Mouse (Mus musculus) midbrain, embryonic 13.5 days (tissue): ENCODE results near the gene Cela1. TPM values are rescaled to one million over a fixed set of nuclear protein-coding genes. Genes with fewer than 3 reads are reported as not detected.

Experiments
- ATAC-seq: fragments of 200-750 bp; cut with Nextera tagmentation; 2 replicates; pipeline ENCODE4 v1.8.0; 2017; ENCODE audit warnings: mild to moderate bottlenecking, moderate TSS enrichment, moderate library complexity
- H3K27ac ChIP-seq: fragments of 300-500 bp; sonication (generic); 2 replicates; pipeline ENCODE4 v1.5.1; 2015; ENCODE audit warnings: inconsistent platforms, mild to moderate bottlenecking, moderate library complexity
- H3K27me3 ChIP-seq: fragments of 300-500 bp; sonication (generic); 2 replicates; pipeline ENCODE4 v1.6.1; 2015; ENCODE audit warnings: mild to moderate bottlenecking, inconsistent platforms
- H3K36me3 ChIP-seq: fragments of 300-500 bp; sonication (generic); 2 replicates; pipeline ENCODE4 v1.6.1; 2015; ENCODE audit warnings: mild to moderate bottlenecking, inconsistent platforms
- H3K4me1 ChIP-seq: fragments of 300-500 bp; sonication (generic); replicated peaks from 2 replicates; pipeline ENCODE4 v1.6.1; 2015; ENCODE audit warnings: inconsistent platforms
- H3K4me2 ChIP-seq: fragments of 300-500 bp; sonication (generic); replicated peaks from 2 replicates; pipeline ENCODE4 v1.6.1; 2015; ENCODE audit warnings: moderate library complexity, mild to moderate bottlenecking, inconsistent platforms
- H3K4me3 ChIP-seq: fragments of 300-500 bp; sonication (generic); replicated peaks from 2 replicates; pipeline ENCODE4 v1.5.1; 2015; ENCODE audit warnings: mild to moderate bottlenecking, inconsistent platforms
- H3K9ac ChIP-seq: fragments of 300-500 bp; sonication (generic); replicated peaks from 2 replicates; pipeline ENCODE4 v1.6.1; 2015; ENCODE audit warnings: mild to moderate bottlenecking, inconsistent platforms
- H3K9me3 ChIP-seq: fragments of 300-500 bp; sonication (generic); 2 replicates; pipeline ENCODE4 v1.6.1; 2016; ENCODE audit warnings: mild to moderate bottlenecking, inconsistent platforms
- WGBS: fragments of 180-500 bp; shearing (Covaris S2); methylation state at CpG from one replicate; pipeline ENCODE4 v1.1.7; 2015; 5-methylcytosine and 5-hydroxymethylcytosine counted together
- microRNA-seq: library from miRNA; unstranded; fragments of <30 nt; microRNA quantifications from one replicate; pipeline ENCODE4, GENCODE M21; 2016
- polyA plus RNA-seq: library from polyadenylated mRNA; unstranded; fragments of >200 nt; fragmentation: Nextera tagmentation; extraction: Ambion mirVana; gene quantifications from 2 replicates; pipeline ENCODE4 v1.2.1, GENCODE M21; 2015

The Cela1 gene
- polyA plus RNA-seq, 1 experiment from 2014 or later = 1.1 TPM

GRCm38 (mm10) chr15:100630126-100630525 lies 57.6 kb downstream of the Cela1 start:
- no peak overlapping the region for H3K4me2 ChIP-seq
- H3K27ac ChIP-seq = no peak overlapping the region
- H3K9me3 ChIP-seq = no peaks in the 10 kb centered on the region
- H3K27me3 ChIP-seq = peaks cover 29% of the 10 kb centered on the region
- H3K9ac ChIP-seq = no peak overlapping the region
- H3K36me3 ChIP-seq = no peaks in the 10 kb centered on the region
- WGBS = 57% methylated on average over 3 of the region's 3 CpGs
- peaks cover 9% of the 10 kb centered on the region for H3K4me1 ChIP-seq
- no peak overlapping the region for H3K4me3 ChIP-seq
- no peak for ATAC-seq

DNA sequence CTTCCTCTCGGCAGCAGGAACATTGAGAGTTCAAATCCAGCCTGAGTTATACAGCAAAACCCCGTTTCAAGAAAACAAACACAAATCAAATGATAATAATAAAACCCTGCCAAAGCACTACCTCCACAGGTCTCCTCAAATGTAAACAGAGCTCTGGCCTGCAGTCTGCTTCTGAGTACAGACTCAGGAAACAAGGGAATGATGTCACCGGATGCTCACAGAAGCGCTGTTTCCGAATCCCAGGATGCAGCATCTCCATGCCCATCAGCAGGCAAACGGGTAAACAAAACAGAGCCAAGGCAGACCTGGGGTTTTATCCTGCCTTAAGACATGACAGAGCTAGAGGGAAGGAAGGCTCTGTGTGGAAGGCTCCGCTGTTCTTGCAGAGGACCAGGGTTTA lies 58.9 kb downstream of the Cela1 start:
- ATAC-seq = no peak
- peaks cover 18% of the 10 kb centered on the region for H3K27me3 ChIP-seq
- 65% methylated on average over 7 of the region's 7 CpGs for WGBS

GRCm38 (mm10) chr15:100627774-100628370 lies 59.8 kb downstream of the Cela1 start:
- Histone ChIP-seq H3K4me2 (0 out of 2 replicates have a peak overlapping the region, but pooled peaks have one; percentile 6), H3K4me1 (peaks cover 9% of the 10 kb centered on the region), H3K4me3 (no peak overlapping the region), H3K36me3 (no peaks in the 10 kb centered on the region), H3K27me3 (peaks cover 12% of the 10 kb centered on the region; the same call in 1 of the 2 replicates), H3K9ac (no peak overlapping the region), H3K9me3 (no peaks in the 10 kb centered on the region), H3K27ac (no peak overlapping the region)
- 4% methylated on average over 11 of the region's 11 CpGs for WGBS
- no peak for ATAC-seq

More for the DNA sequence above, 58.9 kb downstream of the Cela1 start:
- Histone ChIP-seq H3K9me3 (no peaks in the 10 kb centered on the region), H3K27ac (no peak overlapping the region), H3K4me1 (peaks cover 9% of the 10 kb centered on the region), H3K9ac (no peak overlapping the region), H3K4me3 (no peak overlapping the region), H3K4me2 (no peak overlapping the region), H3K36me3 (no peaks in the 10 kb centered on the region)

GRCm38 (mm10) chr15:100627287-100627686 lies 60.4 kb downstream of the Cela1 start:
- WGBS = 21% methylated on average over 10 of the region's 10 CpGs
- no peak overlapping the region for H3K4me3 ChIP-seq
- ATAC-seq = no peak
- H3K36me3 ChIP-seq = no peaks in the 10 kb centered on the region
- H3K4me1 ChIP-seq = peaks cover 9% of the 10 kb centered on the region
- H3K9me3 ChIP-seq = no peaks in the 10 kb centered on the region
- no peak overlapping the region for H3K9ac ChIP-seq
- H3K4me2 ChIP-seq = no peak overlapping the region
- no peak overlapping the region for H3K27ac ChIP-seq
- 0 out of 2 replicates have a peak, but pooled peaks cover 6% of the 10 kb centered on the region for H3K27me3 ChIP-seq

- Histone ChIP-seq H3K9ac (no peak overlapping the region), H3K27ac (no peak overlapping the region), H3K36me3 (peaks cover 23% of the 10 kb centered on the region), H3K27me3 (no peaks in the 10 kb centered on the region), H3K9me3 (no peaks in the 10 kb centered on the region), H3K4me2 (no peak overlapping the region), H3K4me1 (peaks cover 9% of the 10 kb centered on the region), H3K4me3 (no peak overlapping the region)
- WGBS = 91% methylated on average over 3 of the region's 3 CpGs
- ATAC-seq = no peak
Observed at GRCm38 (mm10) chr15:100624435-100624834, 63.3 kb downstream of the Cela1 start.

Small RNA genes within 50 kb of the gene (microRNA-seq; reads per million reads assigned to microRNA genes)
- gene Mir6961 = not detected

Other genes starting within 250 kb of the Cela1 start
- 55.1 and 55.2 TPM in 2 replicates for gene Letmd1, start 218.9 kb downstream of the Cela1 start, polyA plus RNA-seq
- gene Csrnp2, start 192.4 kb downstream of the Cela1 start, polyA plus RNA-seq = 44.7 and 45.7 TPM in 2 replicates
- 48.2 and 48.4 TPM in 2 replicates for gene Tfcp2, start 135.9 kb downstream of the Cela1 start, polyA plus RNA-seq
- gene Pou6f1, start 87.9 kb downstream of the Cela1 start, polyA plus RNA-seq = 45.5 and 47.8 TPM in 2 replicates
- 162 and 166 TPM in 2 replicates for gene Dazap2, start 72.6 kb downstream of the Cela1 start, polyA plus RNA-seq
- gene Smagp, start 51.0 kb downstream of the Cela1 start, polyA plus RNA-seq = 2.4 and 2.9 TPM in 2 replicates
- gene Bin2, start 18.4 kb downstream of the Cela1 start, polyA plus RNA-seq = 1.2 and 1.3 TPM in 2 replicates
- not detected in 2 replicates for gene Galnt6, start 41.5 kb upstream of the Cela1 start, polyA plus RNA-seq
- gene Slc4a8, start 73.8 kb upstream of the Cela1 start, polyA plus RNA-seq = 23.3 and 23.4 TPM in 2 replicates
- gene Scn8a, start 181.9 kb upstream of the Cela1 start, polyA plus RNA-seq = 20.2 and 23.0 TPM in 2 replicates